16 mouse cellular contexts compared by ENCODE assay signal in the genomic region with DNA sequence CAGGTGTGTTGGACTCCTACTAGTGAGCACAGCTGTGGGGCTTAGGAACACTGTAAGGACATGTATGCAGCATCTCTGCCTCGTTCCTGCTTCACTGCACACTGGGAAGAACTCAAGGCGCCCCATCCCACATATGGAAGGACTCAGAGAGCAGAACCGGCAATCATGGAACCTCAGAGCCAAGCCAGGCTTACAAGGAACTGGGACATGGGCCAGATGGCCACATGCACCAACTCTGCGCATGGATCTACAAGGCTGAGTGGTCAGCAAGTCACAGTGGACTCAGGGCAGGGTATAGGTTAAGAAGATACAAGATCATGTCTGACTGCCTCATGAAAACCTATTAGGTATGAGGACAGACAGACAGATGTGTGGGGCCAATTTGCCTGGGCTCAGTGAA.
DNase-seq lines count a peak whose midpoint lies in the region.
"Had no signal": no experiment of that assay in that cellular context is flagged by ENCODE, and none has a peak within 500 bp of the region (broad histone marks: within the 10 kb centered on the region; RNA-seq: fewer than 3 reads in every experiment).

No protein-coding gene starts in this region.

- peak; percentile 25 for DNase-seq in heart, postnatal 4 days
- DNase-seq in heart, adult 18-20 months, result no peak
- DNase-seq in lung, postnatal 10 days, result peak; percentile 30
- no peak for DNase-seq in lung, adult 18-20 months
- DNase-seq in cerebellum, adult 18-20 months, result peak; percentile 58 to 61
- peak; percentile 79 to 82 for DNase-seq in cerebellum, postnatal 14 days
- DNase-seq in c-Kit-positive CD71-positive TER-119-positive erythroid progenitor cells, embryonic 14.5 days (ENCODE audit: low spot score), result no peak
- DNase-seq in kidney, postnatal 36 days, result no peak
- DNase-seq: adrenal gland, postnatal 10 days; B cell, adult 2 months; gastrocnemius, adult 2 months; kidney, adult 8-10 months; kidney, postnatal 14 days; layer of hippocampus, postnatal 36 days; liver, embryonic 13.5 days; right cerebral cortex, postnatal 14 days had no signal

Comparison
In these comparisons a context has a peak if more than half of its experiments do, and no peak if none do; other contexts are left out.
1. DNase-seq: peak in heart, postnatal 4 days (single experiment), lung, postnatal 10 days (single experiment), cerebellum, adult 18-20 months (2 of 2) and cerebellum, postnatal 14 days (2 of 2); none in heart, adult 18-20 months (0 of 2), lung, adult 18-20 months (0 of 2), c-Kit-positive CD71-positive TER-119-positive erythroid progenitor cells, embryonic 14.5 days (single experiment) and kidney, postnatal 36 days (0 of 2).